Mouse (Mus musculus) CH12.LX (cell line): ENCODE data around the gene Ywhag.

ENCODE experiments used
- CTCF ChIP-seq, 2 experiments: IDR thresholded peaks in 1 of 2; conservative IDR thresholded peaks in 1 of 2; 2 replicates each; pipeline ENCODE4 v1.5.1; 2011 to 2012; ENCODE audit warnings: low read depth in 2 of 2, low read length in 2 of 2, improper control_type of control experiment in 1 of 2, inconsistent platforms in 1 of 2, mild to moderate bottlenecking in 1 of 2, moderate library complexity in 1 of 2
- E2F4 ChIP-seq: IDR thresholded peaks from 2 replicates; pipeline ENCODE4 v1.6.1; 2011; ENCODE audit warnings: low read depth, low read length, improper control_type of control experiment; ENCODE audit not compliant: insufficient replicate concordance
- EP300 ChIP-seq: IDR thresholded peaks from 2 replicates; pipeline ENCODE4 v1.6.1; 2011; ENCODE audit warnings: low read length, improper control_type of control experiment
- ETS1 ChIP-seq: conservative IDR thresholded peaks from 2 replicates; pipeline ENCODE4 v1.6.1; 2012; ENCODE audit warnings: low read depth, mild to moderate bottlenecking, inconsistent platforms, low read length, improper control_type of control experiment, moderate library complexity
- GABPA ChIP-seq: IDR thresholded peaks from 2 replicates; pipeline ENCODE4 v1.6.1; 2012; ENCODE audit warnings: low read depth, low read length, improper control_type of control experiment, inconsistent platforms; ENCODE audit not compliant: insufficient replicate concordance
- JUND ChIP-seq: conservative IDR thresholded peaks from 2 replicates; pipeline ENCODE4 v1.6.1; 2011; ENCODE audit warnings: low read depth, low read length, improper control_type of control experiment
- MAX ChIP-seq: IDR thresholded peaks from 2 replicates; pipeline ENCODE4 v1.6.1; 2011; ENCODE audit warnings: low read length, improper control_type of control experiment
- MEF2A ChIP-seq: IDR thresholded peaks from 2 replicates; pipeline ENCODE4 v1.6.1; 2014; ENCODE audit warnings: low read depth, mild to moderate bottlenecking, inconsistent platforms, low read length, improper control_type of control experiment, borderline replicate concordance
- MYC ChIP-seq: IDR thresholded peaks from 2 replicates; pipeline ENCODE4 v1.6.1; 2011; ENCODE audit warnings: low read depth, mild to moderate bottlenecking, improper control_type of control experiment, low read length
- POLR2A ChIP-seq: IDR thresholded peaks from 2 replicates; pipeline ENCODE4 v1.6.1; 2011; ENCODE audit warnings: low read depth, mild to moderate bottlenecking, improper control_type of control experiment, low read length
- POLR2AphosphoS2 ChIP-seq: IDR thresholded peaks from 2 replicates; pipeline ENCODE4 v1.6.1; 2011; ENCODE audit warnings: low read depth, low read length, improper control_type of control experiment
- RCOR1 ChIP-seq: conservative IDR thresholded peaks from 2 replicates; pipeline ENCODE4 v1.6.1; 2012; ENCODE audit warnings: low read depth, mild to moderate bottlenecking, inconsistent platforms, low read length, improper control_type of control experiment
- TCF12 ChIP-seq: IDR thresholded peaks from 2 replicates; pipeline ENCODE4 v1.6.1; 2014; ENCODE audit warnings: low read depth, mild to moderate bottlenecking, inconsistent platforms, low read length, improper control_type of control experiment
- ZNF384 ChIP-seq: IDR thresholded peaks from 2 replicates; pipeline ENCODE4 v1.6.1; 2012; ENCODE audit warnings: low read depth, low read length, improper control_type of control experiment, inconsistent platforms

DNA sequence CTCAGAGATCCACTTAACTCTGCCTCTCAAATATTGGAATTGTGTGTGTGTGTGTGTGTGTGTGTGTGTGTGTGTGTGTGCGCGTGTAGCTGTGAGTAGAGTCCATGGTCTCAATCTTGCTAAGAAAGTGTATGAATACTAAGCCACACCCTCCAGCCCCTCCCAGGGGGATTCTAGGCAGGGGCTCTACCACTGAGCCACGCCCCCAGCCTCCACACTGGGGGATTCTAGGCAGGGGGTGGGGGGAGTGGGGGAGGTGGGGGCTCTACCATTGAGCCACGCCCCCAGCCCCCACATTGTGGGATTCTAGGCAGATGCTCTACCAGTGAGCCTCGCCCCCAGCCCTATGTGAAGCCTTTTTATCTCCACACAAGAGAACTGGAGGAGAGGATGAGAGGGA is 12.2 kb upstream of the Ywhag start:
- TF ChIP-seq CTCF (conservative IDR thresholded peaks at IDR 0.05 in 1 of 2, IDR thresholded peaks at IDR 0.05 in 1 of 2; ENCODE audit: low read depth in 2 of 2, low read length in 2 of 2) (no peak), TCF12 (no peak), MAX (no peak), ZNF384 (no peak), JUND (no peak), MYC (no peak), POLR2A (no peak), POLR2AphosphoS2 (no peak), ETS1 (no peak), RCOR1 (no peak), GABPA (no peak), E2F4 (no peak), MEF2A (no peak), EP300 (no peak)
